Mouse (Mus musculus) MEL (cell line): ENCODE results near the gene Pusl1. TPM values are rescaled to one million over a fixed set of nuclear protein-coding genes. Genes with fewer than 3 reads are reported as not detected.

Source experiments
- DNase-seq: peaks from one replicate; pipeline ENCODE4 v3.0.0; 2011; ENCODE audit warnings: low read depth, low spot score
- H3K27ac ChIP-seq: 2 replicates; pipeline ENCODE4 v1.5.1; 2012; ENCODE audit warnings: low read depth, mild to moderate bottlenecking, control low read depth, low read length, moderate library complexity; ENCODE audit not compliant: control insufficient read depth
- H3K27me3 ChIP-seq, 2 experiments: fragments of 150-350 bp in 1 of 2; sonication (generic) in 1 of 2; 2 replicates each; pipeline ENCODE4 v1.6.1; 2012; ENCODE audit warnings: low read length in 2 of 2, mild to moderate bottlenecking in 2 of 2, improper control_type of control experiment in 1 of 2, moderate library complexity in 1 of 2; ENCODE audit not compliant: insufficient read depth in 2 of 2, control insufficient read depth in 1 of 2
- H3K36me3 ChIP-seq, 2 experiments: 2 replicates each; pipeline ENCODE4 v1.6.1; 2012 to 2014; ENCODE audit warnings: low read length in 2 of 2, improper control_type of control experiment in 1 of 2, inconsistent platforms in 1 of 2, mild to moderate bottlenecking in 1 of 2; ENCODE audit not compliant: insufficient read depth in 2 of 2, control insufficient read depth in 1 of 2
- H3K4me1 ChIP-seq, 2 experiments: fragments of 150-350 bp in 1 of 2; sonication (generic) in 1 of 2; 2 replicates each; pipeline ENCODE4 v1.6.1; 2012; ENCODE audit warnings: low read length in 2 of 2, improper control_type of control experiment in 1 of 2, mild to moderate bottlenecking in 1 of 2; ENCODE audit not compliant: insufficient read depth in 2 of 2, control insufficient read depth in 1 of 2
- H3K4me3 ChIP-seq, 2 experiments: fragments of 150-350 bp in 1 of 2; sonication (generic) in 1 of 2; 2 replicates each; pipeline ENCODE4 v1.5.1; 2012; ENCODE audit warnings: low read depth in 2 of 2, low read length in 2 of 2, mild to moderate bottlenecking in 2 of 2, moderate library complexity in 2 of 2, control low read depth in 1 of 2, improper control_type of control experiment in 1 of 2; ENCODE audit not compliant: control insufficient read depth in 1 of 2, insufficient read depth in 1 of 2
- H3K79me2 ChIP-seq: 2 replicates; pipeline ENCODE4 v1.6.1; 2012; ENCODE audit warnings: mild to moderate bottlenecking, low read length, moderate library complexity; ENCODE audit not compliant: control insufficient read depth, poor library complexity, insufficient read depth
- H3K9ac ChIP-seq: 2 replicates; pipeline ENCODE4 v1.6.1; 2012; ENCODE audit warnings: low read depth, mild to moderate bottlenecking, control low read depth, low read length, moderate library complexity; ENCODE audit not compliant: control insufficient read depth, poor library complexity, severe bottlenecking
- H3K9me3 ChIP-seq: fragments of 150-350 bp; sonication (generic); replicated peaks from 2 replicates; pipeline ENCODE4 v1.6.1; 2012; ENCODE audit warnings: mild to moderate bottlenecking, low read length, improper control_type of control experiment, moderate library complexity; ENCODE audit not compliant: insufficient read depth
- BHLHE40 ChIP-seq: IDR thresholded peaks from 2 replicates; pipeline ENCODE4 v1.6.1; 2012; ENCODE audit warnings: low read depth, mild to moderate bottlenecking, inconsistent platforms, low read length, improper control_type of control experiment, borderline replicate concordance
- EP300 ChIP-seq, 2 experiments: IDR thresholded peaks; 2 replicates each; pipeline ENCODE4 v1.6.1; 2011; ENCODE audit warnings: improper control_type of control experiment in 2 of 2, low read length in 2 of 2, low read depth in 1 of 2, mild to moderate bottlenecking in 1 of 2
- GABPA ChIP-seq: IDR thresholded peaks from 2 replicates; pipeline ENCODE4 v1.6.1; 2012; ENCODE audit warnings: low read depth, mild to moderate bottlenecking, inconsistent platforms, low read length, improper control_type of control experiment, moderate library complexity
- GATA1 ChIP-seq: IDR thresholded peaks from 2 replicates; pipeline ENCODE4 v1.6.1; 2011; ENCODE audit warnings: low read depth, low read length, improper control_type of control experiment
- HCFC1 ChIP-seq: IDR thresholded peaks from 2 replicates; pipeline ENCODE4 v1.6.1; 2012; ENCODE audit warnings: low read depth, mild to moderate bottlenecking, inconsistent platforms, low read length, improper control_type of control experiment, moderate library complexity
- KAT2A ChIP-seq: conservative IDR thresholded peaks from 2 replicates; pipeline ENCODE4 v1.6.1; 2012; ENCODE audit warnings: low read depth, low read length, improper control_type of control experiment, inconsistent platforms
- MAX ChIP-seq: IDR thresholded peaks from 2 replicates; pipeline ENCODE4 v1.6.1; 2011; ENCODE audit warnings: low read length, improper control_type of control experiment
- MAZ ChIP-seq: IDR thresholded peaks from 2 replicates; pipeline ENCODE4 v1.6.1; 2012; ENCODE audit warnings: low read depth, mild to moderate bottlenecking, inconsistent platforms, low read length, improper control_type of control experiment
- MXI1 ChIP-seq: IDR thresholded peaks from 2 replicates; pipeline ENCODE4 v1.6.1; 2011; ENCODE audit warnings: mild to moderate bottlenecking, low read depth, low read length, improper control_type of control experiment
- MYC ChIP-seq: IDR thresholded peaks from 2 replicates; pipeline ENCODE4 v1.6.1; 2011; ENCODE audit warnings: low read depth, mild to moderate bottlenecking, low read length, improper control_type of control experiment, moderate library complexity
- NELFE ChIP-seq: IDR thresholded peaks from 2 replicates; pipeline ENCODE4 v1.6.1; 2011; ENCODE audit warnings: low read depth, low read length, improper control_type of control experiment
- NRF1 ChIP-seq: IDR thresholded peaks from 2 replicates; pipeline ENCODE4 v1.6.1; 2014; ENCODE audit warnings: low read depth, mild to moderate bottlenecking, inconsistent platforms, low read length, improper control_type of control experiment, moderate library complexity; ENCODE audit not compliant: poor library complexity, insufficient read depth, severe bottlenecking
- POLR2A ChIP-seq, 2 experiments: IDR thresholded peaks; 2 replicates each; pipeline ENCODE4 v1.6.1; 2011 to 2012; ENCODE audit warnings: low read length in 2 of 2, mild to moderate bottlenecking in 2 of 2, control low read depth in 1 of 2, improper control_type of control experiment in 1 of 2, low read depth in 1 of 2, moderate library complexity in 1 of 2; ENCODE audit not compliant: control insufficient read depth in 1 of 2, insufficient read depth in 1 of 2, poor library complexity in 1 of 2
- POLR2AphosphoS2 ChIP-seq: IDR thresholded peaks from 2 replicates; pipeline ENCODE4 v1.6.1; 2011; ENCODE audit warnings: low read length, improper control_type of control experiment
- POLR2AphosphoS5 ChIP-seq: IDR thresholded peaks from 2 replicates; pipeline ENCODE4 v1.6.1; 2012; ENCODE audit warnings: low read depth, borderline replicate concordance, mild to moderate bottlenecking, inconsistent platforms, low read length, moderate library complexity, mixed read lengths
- RAD21 ChIP-seq: IDR thresholded peaks from 2 replicates; pipeline ENCODE4 v1.6.1; 2011; ENCODE audit warnings: mild to moderate bottlenecking, low read depth, low read length, improper control_type of control experiment
- RCOR1 ChIP-seq: IDR thresholded peaks from 2 replicates; pipeline ENCODE4 v1.6.1; 2012; ENCODE audit warnings: low read depth, mild to moderate bottlenecking, inconsistent platforms, low read length, improper control_type of control experiment
- SIN3A ChIP-seq: IDR thresholded peaks from 2 replicates; pipeline ENCODE4 v1.6.1; 2012; ENCODE audit warnings: low read length, improper control_type of control experiment, inconsistent platforms
- SMC3 ChIP-seq: IDR thresholded peaks from 2 replicates; pipeline ENCODE4 v1.6.1; 2011; ENCODE audit warnings: low read depth, low read length, improper control_type of control experiment
- TAL1 ChIP-seq: IDR thresholded peaks from 2 replicates; pipeline ENCODE4 v1.6.1; 2012; ENCODE audit warnings: mild to moderate bottlenecking, inconsistent platforms, low read length, moderate library complexity, mixed read lengths
- TBP ChIP-seq: IDR thresholded peaks from 2 replicates; pipeline ENCODE4 v1.8.0; 2011; ENCODE audit warnings: low read depth, low read length, improper control_type of control experiment
- TCF12 ChIP-seq: IDR thresholded peaks from 2 replicates; pipeline ENCODE4 v1.6.1; 2014; ENCODE audit warnings: low read depth, mild to moderate bottlenecking, inconsistent platforms, low read length, improper control_type of control experiment, moderate library complexity
- UBTF ChIP-seq: IDR thresholded peaks from 2 replicates; pipeline ENCODE4 v1.6.1; 2012; ENCODE audit warnings: low read depth, mild to moderate bottlenecking, inconsistent platforms, low read length, improper control_type of control experiment, moderate library complexity, borderline replicate concordance; ENCODE audit not compliant: insufficient read depth
- USF1 ChIP-seq: IDR thresholded peaks from 2 replicates; pipeline ENCODE4 v1.6.1; 2014; ENCODE audit warnings: low read depth, mild to moderate bottlenecking, inconsistent platforms, low read length, improper control_type of control experiment, moderate library complexity
- ZKSCAN1 ChIP-seq: IDR thresholded peaks from 2 replicates; pipeline ENCODE4 v1.6.1; 2012; ENCODE audit warnings: low read depth, mild to moderate bottlenecking, inconsistent platforms, low read length, improper control_type of control experiment, moderate library complexity
- polyA plus RNA-seq, 2 experiments: library from polyadenylated mRNA; stranded (reverse) in 1 of 2; unstranded in 1 of 2; fragments of >175 nt in 1 of 2; fragments of >200 nt in 1 of 2; gene quantifications; 2 replicates each; pipeline versions ENCODE4 v1.2.1 to v1.2.4; 2012; ENCODE audit warnings: low replicate concordance in 2 of 2, low read depth in 1 of 2; ENCODE audit not compliant: insufficient read length in 2 of 2, insufficient read depth in 1 of 2, missing spikeins in 1 of 2
- total RNA-seq: library from RNA; depleted of rRNA; stranded (reverse); fragments of 300-350 nt; gene quantifications from 2 replicates; pipeline ENCODE4 v1.2.3, GENCODE M21; 2012; rRNA removed

Gene Pusl1
- 50.0 and 65.2 TPM in 2 replicates for total RNA-seq
- 10 to 100 TPM in 1 of 2 experiments, not detected in 1; 68.4 TPM for polyA plus RNA-seq

DNA sequence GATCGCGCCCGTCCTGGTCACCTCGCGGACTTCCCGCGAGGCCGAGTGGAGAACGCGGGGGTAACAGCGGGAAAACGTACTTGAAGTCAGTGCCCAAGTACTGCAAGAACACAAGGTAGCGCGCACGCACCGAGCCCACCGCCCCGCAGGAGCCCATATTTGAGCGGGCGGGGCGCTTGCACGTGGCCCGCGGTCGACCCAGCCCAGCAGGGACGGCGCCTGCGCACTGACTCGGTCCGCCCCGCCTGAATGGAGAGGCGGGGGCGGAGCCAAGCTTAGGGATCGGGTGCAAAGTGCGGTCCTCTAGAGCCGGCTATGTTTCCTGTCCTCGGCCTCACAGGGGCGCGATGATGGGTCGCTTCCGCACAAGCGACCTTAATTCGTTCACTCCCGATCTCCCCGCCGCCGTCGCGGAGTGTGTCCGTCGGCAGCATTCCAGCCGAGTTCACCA lies at the start of gene Pusl1, which contains the start of gene Acap3:
Pusl1 (minus strand) TSS at position 231 of the 451 bp plus-strand sequence.
Acap3 (plus strand) TSS at position 272 of the 451 bp plus-strand sequence.
- H3K9me3 ChIP-seq: no peaks in the 10 kb centered on the region
- peaks cover 5 to 17% of the 10 kb centered on the region in 2 experiments; a peak in 3 of 4 replicates for H3K4me1 ChIP-seq
- peak within 1 kb of the TSS; percentile 79 to 93 for H3K4me3 ChIP-seq
- peak within 1 kb of the TSS; percentile 88 for H3K27ac ChIP-seq
- peaks cover 50% of the 10 kb centered on the region for H3K79me2 ChIP-seq
- peak; percentile 100 for TF ChIP-seq MXI1
- TF ChIP-seq TAL1: no peak
- TF ChIP-seq SMC3: no peak
- TF ChIP-seq MYC: peak; percentile 94
- TF ChIP-seq TBP: no peak
- no peak for TF ChIP-seq GABPA
- TF ChIP-seq ZKSCAN1: no peak
- peak; percentile 96 for TF ChIP-seq SIN3A
- no peak for TF ChIP-seq POLR2AphosphoS5
- TF ChIP-seq EP300 (IDR thresholded peaks at IDR 0.05; ENCODE audit: low read depth in 1 of 2, low read length in 2 of 2): peak in 1 of 2 experiments; percentile 37; a peak in 1 of 4 replicates
- peak; percentile 72 to 74; a peak in 3 of 4 replicates for TF ChIP-seq POLR2A (IDR thresholded peaks at IDR 0.05; ENCODE audit: control insufficient read depth in 1 of 2, insufficient read depth in 1 of 2, low read depth in 1 of 2, low read length in 2 of 2, poor library complexity in 1 of 2)
- TF ChIP-seq RAD21: no peak
- peak; percentile 55 for TF ChIP-seq MAZ
- no peak for TF ChIP-seq GATA1
- TF ChIP-seq NELFE: peak; percentile 78
- peak; percentile 98 for TF ChIP-seq MAX
- 0 out of 2 replicates have a peak, but pooled peaks have one; percentile 51 for TF ChIP-seq POLR2AphosphoS2
- no peak; the same call in 1 of the 2 replicates for TF ChIP-seq KAT2A
- peak; percentile 86 for TF ChIP-seq NRF1
- no peak for TF ChIP-seq RCOR1
- TF ChIP-seq UBTF: no peak
- peak; percentile 72; the same call in 1 of the 2 replicates for TF ChIP-seq BHLHE40
- TF ChIP-seq HCFC1: peak; percentile 72
- peak; percentile 83 for TF ChIP-seq USF1
- TF ChIP-seq TCF12: peak; percentile 39; the same call in 1 of the 2 replicates
- DNase-seq: peak; percentile 97
- no peaks in the 10 kb centered on the region for H3K27me3 ChIP-seq
- H3K9ac ChIP-seq: peak within 1 kb of the TSS; percentile 94
- H3K36me3 ChIP-seq: peaks cover 0 to 4% of the 10 kb centered on the region in 2 experiments; a peak in 3 of 4 replicates
